Comparison of ENCODE assay signal across 8 mouse cellular contexts in genomic region chr11:76374491-76375185, GRCm38 (mm10). TPM values are rescaled to one million over a fixed set of nuclear protein-coding genes. Genes with fewer than 3 reads are reported as not detected.
DNase-seq lines count a peak whose midpoint lies in the region.

No protein-coding gene starts in this region.

- H3K27ac ChIP-seq in brown adipose tissue, adult 24 weeks (replicated peaks; ENCODE audit: low read depth, low read length): 0 out of 2 replicates have a peak overlapping the region, but pooled peaks have one; percentile 13
- H3K27ac ChIP-seq in heart, embryonic 10.5 days: peak overlapping the region; percentile 92

- WGBS in heart, embryonic 10.5 days: 29% methylated on average over 17 of the region's 17 CpGs

- no peaks in the 10 kb centered on the region for H3K27me3 ChIP-seq in heart, embryonic 10.5 days (ENCODE audit: insufficient read depth, poor library complexity, severe bottlenecking)

- no peak overlapping the region for H3K4me3 ChIP-seq in brown adipose tissue, adult 24 weeks (ENCODE audit: insufficient read depth, low read depth, low read length)
- H3K4me3 ChIP-seq in heart, embryonic 10.5 days: peak overlapping the region; percentile 0; the same call in 1 of the 2 replicates

- no peaks in the 10 kb centered on the region for H3K36me3 ChIP-seq in heart, embryonic 10.5 days

- peak; percentile 80 for DNase-seq in Muller cell, postnatal 12 days (ENCODE audit: inconsistent ontology term)
- DNase-seq in heart, embryonic 10.5 days (ENCODE audit: low spot score): peak; percentile 92
- DNase-seq in kidney, adult 9 months: peak; percentile 69
- DNase-seq in lung, postnatal 36 days: peak; percentile 79
- DNase-seq in urinary bladder, postnatal 14 days (ENCODE audit: low spot score): peak; percentile 85
- DNase-seq in spleen, postnatal 4 days (ENCODE audit: low spot score in 2 of 2): no peak
- no peak for DNase-seq in thymus, postnatal 4 days

- no peaks in the 10 kb centered on the region for H3K9me3 ChIP-seq in heart, embryonic 10.5 days

- H3K4me1 ChIP-seq in brown adipose tissue, adult 24 weeks (ENCODE audit: control insufficient read depth, insufficient read depth, insufficient read length, low read length): peaks cover 14% of the 10 kb centered on the region
- peaks cover 76% of the 10 kb centered on the region for H3K4me1 ChIP-seq in heart, embryonic 10.5 days

RNA-seq across cellular contexts. Expression of gene Nxn, which starts 24.3 kb away (rescaled TPM):
- 2.0 and 3.6 TPM in 2 replicates for polyA plus RNA-seq in brown adipose tissue, adult 24 weeks (2012; ENCODE audit: insufficient read depth, insufficient read length, missing spikeins)
- polyA plus RNA-seq in heart, embryonic 10.5 days (2016; fragmentation: Nextera tagmentation; extraction: Ambion mirVana): 27.9 and 34.5 TPM in 2 replicates

RNA-seq across cellular contexts. Expression of gene Timm22, which starts 32.1 kb away (rescaled TPM):
- 29.2 and 43.4 TPM in 2 replicates for polyA plus RNA-seq in brown adipose tissue, adult 24 weeks (2012; ENCODE audit: insufficient read depth, insufficient read length, missing spikeins)
- polyA plus RNA-seq in heart, embryonic 10.5 days (2016; fragmentation: Nextera tagmentation; extraction: Ambion mirVana): 120 and 129 TPM in 2 replicates

Comparison
In these comparisons a context has a peak if more than half of its experiments do, and no peak if none do; other contexts are left out.
1. DNase-seq: peak in Muller cell, postnatal 12 days (single experiment), heart, embryonic 10.5 days (single experiment), kidney, adult 9 months (single experiment), lung, postnatal 36 days (single experiment) and urinary bladder, postnatal 14 days (single experiment); none in spleen, postnatal 4 days (0 of 2) and thymus, postnatal 4 days (single experiment).